Mouse (Mus musculus) hindbrain, embryonic 11.5 days (tissue): ENCODE data around the gene Cmc1. TPM values are rescaled to one million over a fixed set of nuclear protein-coding genes. Genes with fewer than 3 reads are reported as not detected.
A peak's percentile ranks its signal among the peaks of the same experiment; 100 is the strongest.

Source experiments
- ATAC-seq: fragments of 200-750 bp; cut with Nextera tagmentation; 2 replicates; pipeline ENCODE4 v1.8.0; 2017; ENCODE audit warnings: mild to moderate bottlenecking, moderate TSS enrichment, moderate library complexity; ENCODE audit not compliant: low FRiP score
- DNase-seq: peaks from one replicate; pipeline ENCODE4 v3.0.0-alpha.2; 2015; ENCODE audit warnings: low spot score
- H3K27ac ChIP-seq: fragments of 300-500 bp; sonication (generic); 2 replicates; pipeline ENCODE4 v1.5.1; 2014; ENCODE audit warnings: mild to moderate bottlenecking, low read depth, low read length
- H3K27me3 ChIP-seq: fragments of 300-500 bp; sonication (generic); 2 replicates; pipeline ENCODE4 v1.6.1; 2014; ENCODE audit warnings: mild to moderate bottlenecking, low read length, moderate library complexity, mixed read lengths; ENCODE audit not compliant: control insufficient read depth, insufficient read depth
- H3K36me3 ChIP-seq: fragments of 300-500 bp; sonication (generic); 2 replicates; pipeline ENCODE4 v1.6.1; 2014; ENCODE audit warnings: mild to moderate bottlenecking, low read length, moderate library complexity, mixed read lengths; ENCODE audit not compliant: control insufficient read depth, insufficient read depth
- H3K4me1 ChIP-seq: fragments of 300-500 bp; sonication (generic); replicated peaks from 2 replicates; pipeline ENCODE4 v1.6.1; 2014; ENCODE audit warnings: low read length, mixed read lengths; ENCODE audit not compliant: control insufficient read depth, insufficient read depth
- H3K4me2 ChIP-seq: fragments of 300-500 bp; sonication (generic); replicated peaks from 2 replicates; pipeline ENCODE4 v1.6.1; 2014; ENCODE audit warnings: mild to moderate bottlenecking, low read depth, low read length
- H3K4me3 ChIP-seq: fragments of 300-500 bp; sonication (generic); 2 replicates; pipeline ENCODE4 v1.5.1; 2014; ENCODE audit warnings: low read depth, low read length
- H3K9ac ChIP-seq: fragments of 300-500 bp; sonication (generic); 2 replicates; pipeline ENCODE4 v1.6.1; 2014; ENCODE audit warnings: low read depth, low read length
- H3K9me3 ChIP-seq: fragments of 300-500 bp; sonication (generic); 2 replicates; pipeline ENCODE4 v1.6.1; 2016; ENCODE audit warnings: low read length; ENCODE audit not compliant: control insufficient read depth
- WGBS: fragments of 180-500 bp; shearing (Covaris S2); extraction: QIAGEN DNeasy Blood & Tissue Kit; methylation state at CpG from one replicate; pipeline ENCODE4 v1.1.7; 2014; 5-methylcytosine and 5-hydroxymethylcytosine counted together
- polyA plus RNA-seq: library from polyadenylated mRNA; unstranded; fragments of >200 nt; fragmentation: Nextera tagmentation; extraction: Ambion mirVana; gene quantifications from 2 replicates; pipeline ENCODE4 v1.2.1, GENCODE M21; 2014

Gene Cmc1
- polyA plus RNA-seq, 1 experiment from 2014 or later = 37.9 TPM

GRCm38 (mm10) chr9:118053286-118053685 lies 96.7 kb downstream of the Cmc1 start:
- H3K9me3 ChIP-seq = no peaks in the 10 kb centered on the region
- no peaks in the 10 kb centered on the region for H3K27me3 ChIP-seq
- H3K9ac ChIP-seq = no peak overlapping the region
- DNase-seq = peak; percentile 51
- H3K4me1 ChIP-seq = no peaks in the 10 kb centered on the region
- H3K4me2 ChIP-seq = no peak overlapping the region
- peaks cover 5% of the 10 kb centered on the region; the same call in 1 of the 2 replicates for H3K36me3 ChIP-seq
- 48% methylated on average over 1 of the region's 1 CpGs for WGBS
- no peak overlapping the region for H3K27ac ChIP-seq
- no peak overlapping the region for H3K4me3 ChIP-seq
- no peak for ATAC-seq

GRCm38 (mm10) chr9:118045011-118045533 lies 104.9 kb downstream of the Cmc1 start:
- H3K4me3 ChIP-seq = no peak overlapping the region
- H3K27ac ChIP-seq = no peak overlapping the region
- H3K9me3 ChIP-seq = no peaks in the 10 kb centered on the region
- H3K9ac ChIP-seq = no peak overlapping the region
- H3K36me3 ChIP-seq = 0 out of 2 replicates have a peak, but pooled peaks cover 2% of the 10 kb centered on the region
- no peaks in the 10 kb centered on the region for H3K4me1 ChIP-seq
- no peaks in the 10 kb centered on the region for H3K27me3 ChIP-seq
- WGBS = 88% methylated on average over 1 of the region's 1 CpGs
- DNase-seq (no peak), ATAC-seq (no peak)
- H3K4me2 ChIP-seq = no peak overlapping the region

- no peak overlapping the region for H3K27ac ChIP-seq
- ATAC-seq = no peak
- H3K27me3 ChIP-seq = no peaks in the 10 kb centered on the region
- WGBS = 97% methylated on average over 3 of the region's 3 CpGs
- no peak for DNase-seq
- H3K9ac ChIP-seq = no peak overlapping the region
- no peaks in the 10 kb centered on the region for H3K9me3 ChIP-seq
- H3K4me1 ChIP-seq = no peaks in the 10 kb centered on the region
- no peak overlapping the region for H3K4me3 ChIP-seq
- no peak overlapping the region for H3K4me2 ChIP-seq
- no peaks in the 10 kb centered on the region for H3K36me3 ChIP-seq
These were observed 106.4 kb downstream of the Cmc1 start for GRCm38 (mm10) chr9:118043581-118043980.

GRCm38 (mm10) chr9:118042738-118043137 lies 107.2 kb downstream of the Cmc1 start:
- no peak for ATAC-seq
- Histone ChIP-seq H3K4me2 (no peak overlapping the region), H3K27ac (no peak overlapping the region), H3K36me3 (no peaks in the 10 kb centered on the region), H3K4me1 (no peaks in the 10 kb centered on the region), H3K9ac (no peak overlapping the region), H3K27me3 (no peaks in the 10 kb centered on the region), H3K9me3 (no peaks in the 10 kb centered on the region), H3K4me3 (no peak overlapping the region)
- WGBS = 90% methylated on average over 4 of the region's 4 CpGs
- no peak for DNase-seq

- Histone ChIP-seq H3K9ac (peak overlapping the region; percentile 84; the same call in 1 of the 2 replicates), H3K4me3 (peak overlapping the region; percentile 75), H3K9me3 (no peaks in the 10 kb centered on the region), H3K27me3 (no peaks in the 10 kb centered on the region), H3K4me2 (peak overlapping the region; percentile 59), H3K36me3 (no peaks in the 10 kb centered on the region), H3K4me1 (no peaks in the 10 kb centered on the region), H3K27ac (no peak overlapping the region)
- WGBS = 25% methylated on average over 5 of the region's 5 CpGs
- DNase-seq = peak; percentile 7
- ATAC-seq = no peak
These were observed 108.3 kb downstream of the Cmc1 start for GRCm38 (mm10) chr9:118041646-118042045.

GRCm38 (mm10) chr9:118041022-118041400 lies 109.0 kb downstream of the Cmc1 start:
- DNase-seq (peak; percentile 47), ATAC-seq (no peak)
- Histone ChIP-seq H3K4me2 (peak overlapping the region; percentile 59), H3K36me3 (no peaks in the 10 kb centered on the region), H3K9me3 (no peaks in the 10 kb centered on the region), H3K4me1 (no peaks in the 10 kb centered on the region), H3K27me3 (no peaks in the 10 kb centered on the region), H3K27ac (peak overlapping the region; percentile 92), H3K9ac (peak overlapping the region; percentile 84), H3K4me3 (peak overlapping the region; percentile 75)
- WGBS = 5% methylated on average over 21 of the region's 21 CpGs

- ATAC-seq = peak; percentile 98
- peak; percentile 100 for DNase-seq
- Histone ChIP-seq H3K27me3 (no peaks in the 10 kb centered on the region), H3K36me3 (no peaks in the 10 kb centered on the region), H3K4me3 (peak within 1 kb of the TSS; percentile 75), H3K4me2 (peak within 1 kb of the TSS; percentile 59), H3K9me3 (no peaks in the 10 kb centered on the region), H3K27ac (peak within 1 kb of the TSS; percentile 92), H3K9ac (peak within 1 kb of the TSS; percentile 84), H3K4me1 (no peaks in the 10 kb centered on the region)
- under 1% methylated on average over 83 of the region's 87 CpGs for WGBS
These were observed 109.6 kb downstream of the Cmc1 start, which contains the start of gene Azi2 for GRCm38 (mm10) chr9:118040218-118041021. Gene Azi2, plus strand, starts transcription at chr9:118040499.

GRCm38 (mm10) chr9:118034990-118035389 lies 115.0 kb downstream of the Cmc1 start:
- H3K27me3 ChIP-seq = no peaks in the 10 kb centered on the region
- no peaks in the 10 kb centered on the region for H3K36me3 ChIP-seq
- ATAC-seq (no peak), DNase-seq (no peak)
- no peak overlapping the region for H3K4me3 ChIP-seq
- 92% methylated on average over 3 of the region's 3 CpGs for WGBS
- H3K4me1 ChIP-seq = no peaks in the 10 kb centered on the region
- no peak overlapping the region for H3K9ac ChIP-seq
- no peak overlapping the region for H3K27ac ChIP-seq
- no peaks in the 10 kb centered on the region for H3K9me3 ChIP-seq
- H3K4me2 ChIP-seq = no peak overlapping the region

- 68% methylated on average over 2 of the region's 2 CpGs for WGBS
- ATAC-seq = no peak
- H3K9me3 ChIP-seq = no peaks in the 10 kb centered on the region
These were observed 118.3 kb downstream of the Cmc1 start for GRCm38 (mm10) chr9:118031694-118032093.

More at GRCm38 (mm10) chr9:118031694-118032093, 118.3 kb downstream of the Cmc1 start:
- Histone ChIP-seq H3K27ac (no peak overlapping the region), H3K4me3 (no peak overlapping the region), H3K27me3 (no peaks in the 10 kb centered on the region), H3K36me3 (no peaks in the 10 kb centered on the region), H3K4me2 (no peak overlapping the region), H3K4me1 (no peaks in the 10 kb centered on the region), H3K9ac (no peak overlapping the region)
- DNase-seq = no peak
